Mouse (Mus musculus) left cerebral cortex, adult 18-20 months (tissue): Measurements from ENCODE around the gene Sec24b. TPM values are rescaled to one million over a fixed set of nuclear protein-coding genes. Genes with fewer than 3 reads are reported as not detected.

Experiments used
- DNase-seq, 2 experiments: peaks; one replicate each; pipeline ENCODE4 v3.0.0; 2021 to 2022; ENCODE audit warnings: low spot score in 2 of 2, mixed read lengths in 1 of 2
- total RNA-seq, 2 experiments: library from RNA; stranded (reverse); gene quantifications; 2 replicates each; pipeline ENCODE4 v1.2.3; 2021

Sec24b gene
- total RNA-seq, 2 experiments from 2014 or later, result 51.0 to 54.2 TPM

DNA sequence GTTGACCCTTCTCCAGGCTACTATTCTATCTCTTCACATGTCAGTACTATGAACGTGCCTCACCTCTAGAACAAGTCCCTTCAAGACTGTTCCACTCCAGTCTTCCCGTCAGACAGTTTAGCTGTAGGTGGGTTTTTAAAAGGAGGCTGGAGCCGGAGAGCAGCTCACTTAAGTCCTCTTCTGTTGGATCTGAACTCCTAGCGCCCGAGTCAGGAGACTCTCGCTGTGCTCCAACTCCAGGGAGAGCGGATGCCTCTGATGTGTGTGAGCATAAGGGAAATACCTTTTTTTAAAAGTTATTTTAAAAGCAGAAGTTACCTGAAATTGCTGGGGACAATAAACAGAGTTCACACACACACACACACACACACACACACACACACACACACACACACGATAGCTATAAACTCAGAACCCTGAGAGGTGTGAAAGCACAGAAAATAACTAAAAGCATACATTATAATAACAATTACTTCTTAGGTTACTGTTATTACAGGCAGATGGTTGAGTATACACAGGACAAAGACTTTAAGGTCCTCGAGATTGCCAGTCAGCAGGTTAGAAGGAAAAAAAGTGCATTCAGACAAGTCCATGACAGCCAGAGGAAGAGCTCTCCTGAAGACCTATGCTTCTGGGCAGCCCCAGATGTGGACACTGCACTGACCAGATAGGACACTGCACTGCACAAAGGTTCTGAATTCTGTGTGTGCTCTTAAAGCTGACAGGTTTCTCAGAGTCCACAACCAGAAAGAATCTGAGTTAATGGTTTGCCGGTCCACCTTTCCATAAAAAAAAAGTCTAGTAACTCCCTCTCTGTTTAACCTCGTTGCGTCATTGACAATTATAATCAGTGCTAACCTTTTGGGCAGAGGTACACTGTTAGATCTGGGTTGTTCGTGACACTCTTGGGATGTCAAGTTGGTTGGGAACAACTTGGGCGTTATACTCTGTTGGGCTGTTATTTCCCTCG, 5.7 kb downstream of the Sec24b start:
- DNase-seq, result no peak

- DNase-seq, result no peak
Measured at GRCm38 (mm10) chr3:130054587-130054986, 6.8 kb downstream of the Sec24b start.

- DNase-seq, result no peak
Measured at GRCm38 (mm10) chr3:130053340-130054066, 7.8 kb downstream of the Sec24b start.

- DNase-seq, result peak; percentile 51 to 61
Measured at GRCm38 (mm10) chr3:130052541-130053298, 8.6 kb downstream of the Sec24b start.

DNA sequence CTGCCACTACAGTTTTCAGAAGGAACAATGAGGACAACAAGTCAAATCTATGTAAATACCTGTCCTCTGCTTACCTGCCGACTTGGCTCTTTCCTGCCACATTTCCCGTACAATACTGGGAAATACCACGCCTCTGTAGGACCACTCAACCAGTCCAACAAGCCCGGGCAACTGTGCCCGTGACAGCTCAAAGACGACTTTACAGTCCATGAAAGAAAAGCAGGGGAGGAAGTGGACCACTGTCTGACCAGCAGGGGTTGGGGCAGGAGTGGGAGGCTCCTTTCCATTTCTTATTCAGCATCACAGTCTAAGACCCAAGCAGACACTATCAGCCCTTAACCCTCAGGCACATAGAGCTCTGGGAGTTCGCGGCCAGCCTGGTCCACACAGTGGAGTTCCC, 9.2 kb downstream of the Sec24b start:
- no peak for DNase-seq

- DNase-seq, result no peak
Measured at GRCm38 (mm10) chr3:130040711-130041110, 20.6 kb downstream of the Sec24b start.

DNA sequence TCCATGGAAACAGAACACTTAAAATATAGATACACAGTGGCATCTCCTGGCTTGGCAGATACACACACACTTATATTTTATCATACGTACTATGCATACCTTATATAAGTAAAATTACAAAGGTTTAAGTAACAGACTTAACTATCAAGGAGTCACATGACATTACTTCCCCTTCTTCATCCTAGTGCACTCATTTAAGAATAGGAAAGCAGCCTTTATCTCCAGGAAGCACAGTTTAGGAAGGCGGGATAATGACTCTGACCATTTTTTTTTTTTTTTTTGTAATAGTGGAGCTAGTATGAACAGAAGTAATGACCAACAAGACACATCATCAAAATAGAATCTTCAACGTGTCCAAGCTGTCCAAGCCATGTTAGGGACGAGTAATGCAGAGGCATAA, 21.3 kb downstream of the Sec24b start:
- no peak for DNase-seq

DNA sequence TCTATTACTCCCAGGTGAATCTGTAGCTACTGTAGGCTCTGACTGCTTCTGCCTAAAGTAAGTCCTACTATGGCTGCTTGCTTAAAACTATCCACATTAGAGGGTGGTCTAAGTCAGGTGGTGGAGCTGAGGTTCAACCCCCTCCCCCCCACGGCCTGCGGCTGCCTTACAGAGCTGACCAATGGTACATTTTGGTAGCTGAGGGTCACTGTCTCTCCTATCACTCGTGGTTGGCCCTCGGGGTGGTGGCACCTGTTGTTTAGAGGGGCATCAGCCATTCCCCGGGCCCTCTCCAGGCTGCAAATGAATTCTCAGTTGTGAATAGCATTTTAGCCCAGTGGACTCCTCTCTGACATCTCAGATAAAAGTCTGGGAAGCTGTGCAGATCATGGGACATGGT, 32.6 kb downstream of the Sec24b start:
- DNase-seq, result no peak

DNA sequence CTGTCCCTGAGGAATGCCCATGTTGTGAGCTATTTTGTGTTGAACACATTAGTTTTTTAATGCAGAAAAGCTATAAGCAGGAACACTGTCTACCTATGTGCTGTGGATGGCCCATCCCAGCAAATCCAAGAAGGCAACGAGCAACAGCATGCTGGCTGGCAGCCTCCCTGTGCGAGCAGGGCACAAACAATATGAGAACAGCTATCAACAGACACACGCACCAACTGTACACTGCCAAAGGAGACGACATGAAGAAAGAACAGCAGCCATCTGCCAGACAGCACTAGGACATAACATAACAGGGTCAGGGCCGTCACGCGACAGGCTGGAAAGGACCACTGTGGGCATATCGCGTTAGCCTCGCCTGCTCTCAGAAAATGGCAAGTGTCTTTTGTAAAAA, 35.2 kb downstream of the Sec24b start:
- DNase-seq, result no peak

- no peak for DNase-seq
Measured at GRCm38 (mm10) chr3:130025556-130025955, 35.8 kb downstream of the Sec24b start.

- DNase-seq, result no peak
Measured at GRCm38 (mm10) chr3:130012943-130013342, 48.4 kb downstream of the Sec24b start.

DNA sequence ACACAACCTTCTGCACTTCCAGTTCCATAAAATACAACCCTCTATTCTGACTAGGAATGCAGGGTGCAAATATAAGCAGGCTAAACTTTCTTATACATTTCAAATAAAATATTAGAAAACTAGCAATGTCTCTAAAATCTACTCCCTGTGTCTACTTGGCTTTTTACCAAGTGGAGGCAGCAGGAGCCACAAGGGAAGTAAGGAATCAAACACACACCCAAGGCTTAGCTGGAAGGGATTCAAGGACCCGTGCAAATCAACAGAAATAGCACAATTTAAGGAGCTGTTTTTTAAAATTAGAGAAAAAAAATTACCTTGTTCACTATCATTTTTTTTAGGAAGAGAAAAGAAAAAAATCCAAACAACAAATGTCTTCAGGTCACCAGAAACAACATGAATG, 50.1 kb downstream of the Sec24b start:
- no peak for DNase-seq

GRCm38 (mm10) chr3:130006141-130006540, 55.2 kb downstream of the Sec24b start:
- no peak for DNase-seq

DNA sequence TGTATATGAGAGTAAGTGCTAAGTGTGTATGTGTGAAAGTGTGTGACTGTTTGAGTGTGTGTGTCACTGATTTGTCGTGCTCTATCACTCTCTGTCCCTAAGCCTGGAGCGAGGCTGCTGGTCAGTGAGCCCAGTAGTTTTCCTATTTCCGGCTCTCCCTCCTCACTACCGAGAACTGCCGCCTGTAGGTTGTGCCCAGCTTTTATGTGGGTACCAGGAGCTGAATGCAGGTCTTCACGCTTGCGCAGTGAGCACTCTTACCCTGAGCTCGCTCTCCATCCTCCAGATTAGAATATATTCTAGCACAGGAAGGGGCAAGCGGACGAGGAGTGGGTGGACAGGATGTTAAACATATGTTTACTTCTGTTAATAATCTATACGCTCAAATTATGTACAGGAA, 60.4 kb downstream of the Sec24b start:
- DNase-seq, result no peak

- no peak for DNase-seq
Measured at GRCm38 (mm10) chr3:129998526-129998925, 62.8 kb downstream of the Sec24b start.

DNA sequence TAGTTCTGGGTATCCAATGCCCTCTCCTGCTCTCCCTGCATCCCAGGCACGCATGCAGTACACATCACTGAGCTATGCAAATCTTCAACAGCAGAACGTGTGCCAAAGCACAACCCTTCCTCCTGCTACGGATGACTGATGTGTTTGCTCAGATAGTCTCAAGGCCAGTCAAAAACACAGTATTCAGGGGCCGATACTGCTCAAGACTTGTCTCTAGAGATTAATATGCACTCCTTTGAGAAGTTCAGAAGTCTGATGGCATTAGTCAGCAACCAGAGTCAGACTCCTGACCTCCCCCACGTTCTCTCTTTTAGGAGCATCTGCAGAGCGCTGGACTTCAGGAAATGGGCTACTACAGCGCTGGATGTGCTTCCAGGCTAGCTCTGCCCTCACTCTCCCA, 63.4 kb downstream of the Sec24b start:
- DNase-seq, result no peak

GRCm38 (mm10) chr3:129997324-129997723, 64.0 kb downstream of the Sec24b start:
- DNase-seq, result no peak

DNA sequence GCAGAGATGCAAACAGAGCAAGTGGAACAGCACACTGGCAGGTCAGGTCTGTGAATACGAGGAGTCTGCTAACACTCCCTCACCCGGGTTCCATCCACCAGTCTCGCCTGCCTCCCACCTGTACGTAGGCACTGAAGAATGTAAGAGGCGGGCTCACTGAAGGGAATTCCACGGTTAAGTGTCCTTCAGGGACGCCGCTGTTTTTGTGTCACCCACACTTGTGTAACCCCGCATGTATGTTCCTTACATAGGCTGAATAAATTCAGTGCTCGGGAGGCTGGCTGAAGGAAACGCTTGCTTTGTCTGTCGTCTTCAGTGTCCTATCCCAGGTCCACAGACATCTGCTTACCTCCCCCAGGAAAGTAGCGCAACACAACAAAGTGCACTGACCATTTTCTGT, 74.1 kb downstream of the Sec24b start:
- no peak for DNase-seq

DNA sequence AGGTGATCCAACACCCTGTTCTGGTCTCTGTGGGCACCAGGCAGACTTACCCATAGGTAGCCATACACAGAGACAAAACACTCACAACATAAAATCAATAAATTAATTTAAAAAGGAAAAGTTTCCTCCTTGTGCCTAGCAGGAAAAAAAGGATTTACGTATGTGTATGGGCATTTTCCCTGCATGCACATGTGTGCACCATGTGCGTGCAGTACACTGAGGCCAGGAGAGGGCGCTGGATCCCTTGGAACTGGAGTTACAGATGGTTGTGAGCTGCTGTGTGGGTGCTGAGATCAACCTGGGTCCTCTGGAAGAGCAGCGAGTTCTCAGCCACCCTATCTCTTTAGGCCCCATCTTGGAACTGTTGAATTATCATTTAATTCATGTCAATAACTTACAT, 76.0 kb downstream of the Sec24b start:
- DNase-seq, result no peak

- no peak for DNase-seq
Measured at GRCm38 (mm10) chr3:129984797-129985196, 76.6 kb downstream of the Sec24b start.

DNA sequence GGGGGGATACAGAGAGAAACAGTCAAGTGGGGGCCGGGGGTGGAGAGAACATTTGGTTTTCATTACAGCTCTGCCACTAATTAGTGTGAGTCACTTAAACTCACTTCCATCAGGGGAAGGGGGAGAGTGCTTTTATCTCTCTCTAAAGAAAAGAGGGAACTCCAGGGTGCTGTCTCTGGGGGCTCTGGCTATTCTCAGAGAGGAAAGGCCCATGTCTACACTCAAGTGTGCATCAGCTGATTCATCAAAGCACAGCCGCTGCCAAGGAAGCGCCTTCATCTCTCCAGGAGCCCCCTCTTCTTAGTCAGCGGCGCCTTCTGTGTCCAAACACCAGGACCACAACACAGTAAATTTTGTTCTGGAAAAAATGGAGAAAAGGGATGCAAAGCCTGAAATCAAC, 79.1 kb downstream of the Sec24b start:
- no peak for DNase-seq

DNA sequence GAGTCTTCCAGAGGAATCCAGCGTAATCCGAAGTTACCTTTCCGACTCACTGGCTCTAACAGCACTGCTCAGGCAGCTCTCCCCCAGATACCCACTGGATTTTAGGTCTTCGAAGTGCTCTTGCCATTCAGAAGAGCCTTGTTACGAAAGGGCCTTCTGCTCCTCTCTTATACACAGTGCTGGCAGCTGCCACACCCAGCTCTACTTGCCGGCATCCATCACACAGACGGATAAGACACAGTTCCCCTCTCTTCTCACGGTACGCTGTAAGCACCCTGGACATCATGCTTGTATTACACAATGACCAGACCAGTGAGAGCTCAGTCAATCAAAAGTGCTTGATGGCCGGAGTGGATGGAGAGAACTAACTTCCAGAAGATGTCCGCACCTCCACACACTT, 79.6 kb downstream of the Sec24b start:
- DNase-seq, result no peak
